Mouse (Mus musculus): ENCODE data around the gene Pnlip. TPM values are rescaled to one million over a fixed set of nuclear protein-coding genes. Genes with fewer than 3 reads are reported as not detected.
A peak's percentile ranks its signal among the peaks of the same experiment; 100 is the strongest.

Pnlip gene
- polyA plus RNA-seq, 1 experiment from 2014 or later: 0.11 TPM

DNA sequence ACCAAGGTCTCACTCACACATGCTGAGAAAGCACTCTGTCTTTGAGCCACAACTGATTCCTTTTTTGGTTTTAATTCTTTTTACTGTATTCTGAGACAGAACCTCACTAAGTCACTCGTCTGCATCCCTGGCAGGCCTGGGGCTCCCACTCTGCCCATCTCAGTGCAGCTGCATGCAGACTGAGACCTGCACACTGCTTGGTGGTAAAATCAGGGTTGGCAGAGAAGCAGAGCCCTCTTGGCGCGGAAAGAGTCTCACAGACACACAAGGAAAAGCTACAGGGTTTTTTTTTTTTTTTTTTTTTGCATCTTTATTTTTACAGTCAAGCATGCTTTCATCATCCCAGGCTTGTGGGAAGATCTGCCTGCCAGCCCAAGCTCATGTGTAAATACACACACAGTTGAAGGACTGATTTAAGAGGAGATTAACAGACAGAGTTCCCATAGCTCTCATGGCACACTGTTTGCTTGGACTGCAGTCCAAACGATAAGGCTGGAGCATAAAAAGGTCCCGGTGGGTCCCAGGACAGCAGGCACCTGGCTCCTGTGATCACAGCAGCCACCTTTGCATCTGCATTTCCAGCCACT, 76.2 kb downstream of the Pnlip start, which contains the start of gene Pnliprp1:
TSS of gene Pnliprp1 (plus strand) at position 443 of the 587 bp plus-strand sequence.
- Histone ChIP-seq H3K27ac (peak within 1 kb of the TSS; percentile 54), H3K4me2 (no peak within 1 kb of the TSS), H3K27me3 (replicated peaks) (no peaks in the 10 kb centered on the region), H3K4me3 (no peak within 1 kb of the TSS), H3K36me3 (no peaks in the 10 kb centered on the region), H3K9ac (no peak within 1 kb of the TSS), H3K4me1 (0 out of 2 replicates have a peak, but pooled peaks cover 3% of the 10 kb centered on the region), H3K9me3 (replicated peaks) (no peaks in the 10 kb centered on the region)
- WGBS (ENCODE audit: insufficient replicate concordance): 50% methylated on average over 5 of the region's 5 CpGs
- peak; percentile 62 for ATAC-seq

Other genes starting within 250 kb of the Pnlip start
- gene Gfra1, start 196.6 kb upstream of the Pnlip start, polyA plus RNA-seq (2016; fragmentation: Nextera tagmentation; extraction: Ambion mirVana): 9.1 and 9.2 TPM in 2 replicates
- not detected in 2 replicates for gene Ccdc172, start 140.5 kb upstream of the Pnlip start, polyA plus RNA-seq (2016; fragmentation: Nextera tagmentation; extraction: Ambion mirVana)
- gene Pnliprp1, start 76.4 kb downstream of the Pnlip start, polyA plus RNA-seq (2016; fragmentation: Nextera tagmentation; extraction: Ambion mirVana): 30.0 and 30.7 TPM in 2 replicates
- gene Pnliprp2, start 107.2 kb downstream of the Pnlip start, polyA plus RNA-seq (2016; fragmentation: Nextera tagmentation; extraction: Ambion mirVana): 5.5 and 7.5 TPM in 2 replicates
- gene 1700019N19Rik, start 142.0 kb downstream of the Pnlip start, polyA plus RNA-seq (2016; fragmentation: Nextera tagmentation; extraction: Ambion mirVana): 0.13 TPM in 1 of 2 replicates, not detected in the other

Data from liver, embryonic 12.5 days (tissue).